Comparison of ENCODE assay signal across 23 mouse cellular contexts in the genomic region with DNA sequence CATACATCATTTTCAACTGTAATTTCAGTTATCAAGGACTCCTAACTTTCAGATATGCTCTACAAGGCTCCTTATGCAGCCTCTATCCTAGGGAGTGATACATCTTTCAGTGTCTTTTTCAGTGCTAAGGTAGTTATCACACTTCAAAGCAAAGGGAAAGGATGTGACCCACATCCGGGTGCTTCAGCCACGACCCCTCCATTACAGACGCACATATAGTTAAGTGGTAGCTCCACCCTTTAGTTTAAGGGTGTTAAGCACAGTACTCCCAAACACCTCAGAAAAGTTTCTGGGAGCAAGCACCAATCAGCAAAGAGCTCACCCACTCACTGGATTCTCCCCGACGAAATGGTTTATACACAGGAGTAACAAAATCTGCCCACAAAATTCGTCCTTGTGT.
DNase-seq lines count a peak whose midpoint lies in the region; ATAC-seq and TF ChIP-seq lines count a peak whose summit lies in the region.
"Had no signal": no experiment of that assay in that cellular context is flagged by ENCODE, and none has a peak within 500 bp of the region (broad histone marks: within the 10 kb centered on the region; RNA-seq: fewer than 3 reads in every experiment).

No protein-coding gene starts in this region.

- peaks cover 9% of the 10 kb centered on the region for H3K36me3 ChIP-seq in ES-Bruce4 (ENCODE audit: control insufficient read depth, insufficient read depth, low read length, poor library complexity, severe bottlenecking)
- H3K36me3 ChIP-seq in hindbrain, embryonic 11.5 days (ENCODE audit: control insufficient read depth, insufficient read depth, low read length), result peaks cover 5% of the 10 kb centered on the region; the same call in 1 of the 2 replicates

- H3K27ac ChIP-seq in ES-Bruce4 (ENCODE audit: insufficient read depth, low read length), result peak overlapping the region; percentile 76; the same call in 1 of the 2 replicates
- H3K27ac ChIP-seq in hindbrain, embryonic 11.5 days (ENCODE audit: low read depth, low read length), result no peak overlapping the region
- H3K27ac ChIP-seq: embryonic facial prominence, embryonic 15.5 days; gastrocnemius, adult 2 months; hindbrain, postnatal 0 days had no signal

- WGBS in hindbrain, embryonic 11.5 days, result 73% methylated on average over 6 of the region's 6 CpGs

- no peaks in the 10 kb centered on the region for H3K27me3 ChIP-seq in ES-Bruce4 (ENCODE audit: control insufficient read depth, insufficient read depth, low read length, poor library complexity, severe bottlenecking)
- no peaks in the 10 kb centered on the region for H3K27me3 ChIP-seq in hindbrain, embryonic 11.5 days (ENCODE audit: control insufficient read depth, insufficient read depth, low read length)
- H3K27me3 ChIP-seq: embryonic facial prominence, embryonic 15.5 days; heart, embryonic 12.5 days; hindbrain, embryonic 13.5 days had no signal

- peak; percentile 47 for DNase-seq in CD4-positive helper T cell, adult 2 months (ENCODE audit: low read depth, low spot score)
- DNase-seq in CD4-positive, CD25-positive, alpha-beta regulatory T cell, adult 2 months (ENCODE audit: low read depth, low spot score), result peak; percentile 52
- no peak for DNase-seq in layer of hippocampus, adult 9-10 months (ENCODE audit: low spot score)
- DNase-seq in hindbrain, embryonic 11.5 days (ENCODE audit: low spot score), result no peak
- DNase-seq in ovary, adult 18-20 months (ENCODE audit: low spot score), result no peak
- DNase-seq: adrenal gland, postnatal 10 days; cerebellum, adult 11 months; cerebellum, adult 8-10 months; cerebellum, postnatal 14 days; embryo, embryonic 11 days; gastrocnemius, adult 2 months; gastrocnemius, postnatal 25 days; heart, postnatal 36 days had no signal

- H3K4me2 ChIP-seq in hindbrain, embryonic 11.5 days (replicated peaks; ENCODE audit: low read depth, low read length), result no peak overlapping the region
- H3K4me2 ChIP-seq: embryonic facial prominence, embryonic 15.5 days; heart, embryonic 12.5 days; hindbrain, embryonic 13.5 days had no signal

- ATAC-seq in inflammation-experienced regulatory T-cells, adult 6 months, result peak; percentile 53
- no peak for ATAC-seq in hindbrain, embryonic 11.5 days (ENCODE audit: low FRiP score)
- ATAC-seq: forebrain, embryonic 14.5 days; hindbrain, postnatal 0 days; intestine, embryonic 16.5 days had no signal

- no peaks in the 10 kb centered on the region for H3K4me1 ChIP-seq in ES-Bruce4 (ENCODE audit: control insufficient read depth, insufficient read depth, low read length)
- H3K4me1 ChIP-seq in hindbrain, embryonic 11.5 days (replicated peaks; ENCODE audit: control insufficient read depth, insufficient read depth, low read length), result 0 out of 2 replicates have a peak, but pooled peaks cover 4% of the 10 kb centered on the region

- no peak for TF ChIP-seq CTCF in ES-Bruce4 (IDR thresholded peaks at IDR 0.05; ENCODE audit: low read depth, low read length)

- H3K9ac ChIP-seq in ES-Bruce4 (ENCODE audit: low read depth, poor library complexity, severe bottlenecking), result no peak overlapping the region
- H3K9ac ChIP-seq in hindbrain, embryonic 11.5 days (ENCODE audit: low read depth, low read length), result no peak overlapping the region
- H3K9ac ChIP-seq: embryonic facial prominence, embryonic 15.5 days; heart, embryonic 12.5 days; hindbrain, embryonic 13.5 days had no signal

- TF ChIP-seq POLR2A in ES-Bruce4 (IDR thresholded peaks at IDR 0.05; ENCODE audit: insufficient read depth, low read length), result no peak

- H3K9me3 ChIP-seq in ES-Bruce4 (replicated peaks; ENCODE audit: control insufficient read depth, insufficient read depth, low read length, poor library complexity, severe bottlenecking), result peaks cover 11% of the 10 kb centered on the region
- H3K9me3 ChIP-seq in hindbrain, embryonic 11.5 days (ENCODE audit: control insufficient read depth, low read length), result no peaks in the 10 kb centered on the region
- H3K9me3 ChIP-seq: embryonic facial prominence, embryonic 15.5 days; forebrain, embryonic 10.5 days; heart, embryonic 12.5 days; hindbrain, embryonic 13.5 days had no signal

- no peak for TF ChIP-seq EP300 in ES-Bruce4 (IDR thresholded peaks at IDR 0.05; ENCODE audit: insufficient read depth, low read depth, low read length)

- no peak overlapping the region for H3K4me3 ChIP-seq in ES-Bruce4 (ENCODE audit: low read depth, low read length)
- H3K4me3 ChIP-seq in hindbrain, embryonic 11.5 days (ENCODE audit: low read depth, low read length), result no peak overlapping the region
- H3K4me3 ChIP-seq: embryonic facial prominence, embryonic 15.5 days; erythroblast, embryonic 14.5 days; forebrain, embryonic 10.5 days; gastrocnemius, adult 2 months; heart, embryonic 12.5 days; hindbrain, embryonic 13.5 days had no signal

Comparison
In these comparisons a context has a peak if more than half of its experiments do, and no peak if none do; other contexts are left out.
1. DNase-seq: peak in CD4-positive helper T cell, adult 2 months (single experiment) and CD4-positive, CD25-positive, alpha-beta regulatory T cell, adult 2 months (single experiment); none in layer of hippocampus, adult 9-10 months (single experiment), hindbrain, embryonic 11.5 days (single experiment) and ovary, adult 18-20 months (single experiment).